Mouse (Mus musculus): ENCODE measurements around the gene Gprc5a.

DNA sequence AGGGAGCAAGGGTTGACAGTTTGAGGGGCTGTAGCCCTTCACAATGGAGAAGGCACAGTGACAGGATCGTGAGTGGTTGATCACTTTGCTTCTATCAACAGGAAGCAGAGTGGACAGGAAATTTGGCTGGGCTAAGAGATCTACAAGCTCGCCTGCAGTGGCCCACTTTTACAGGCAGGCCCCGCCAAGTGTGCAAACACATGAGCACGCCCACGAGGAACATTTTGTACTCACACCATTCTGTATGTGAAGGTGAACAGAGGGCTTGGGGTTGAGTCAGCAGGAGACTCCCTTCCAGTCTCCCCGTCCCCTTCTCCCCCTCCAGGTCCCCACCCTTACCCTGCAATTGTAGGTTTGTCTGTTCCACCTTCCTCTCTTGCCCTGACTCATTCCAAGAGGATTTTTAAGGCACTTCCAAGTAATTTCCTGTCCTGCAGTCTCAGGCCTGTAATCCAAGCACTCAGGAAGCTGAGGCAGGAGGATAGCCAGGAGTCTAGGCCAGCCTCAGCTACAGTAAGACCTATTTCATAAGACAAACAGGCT is 9.0 kb downstream of the Gprc5a start:
- TF ChIP-seq CTCF (IDR thresholded peaks at IDR 0.05; ENCODE audit: borderline replicate concordance, insufficient read depth, low read length) (no peak), POLR2A (IDR thresholded peaks at IDR 0.05; ENCODE audit: low read depth, low read length) (no peak)

Data from embryonic fibroblast, embryonic 13.5 days (primary cell).